Mouse (Mus musculus) layer of hippocampus, postnatal 14 days (tissue): ENCODE results near the gene Spint2. TPM values are rescaled to one million over a fixed set of nuclear protein-coding genes. Genes with fewer than 3 reads are reported as not detected.
A peak's percentile ranks its signal among the peaks of the same experiment; 100 is the strongest.

Experiments
- DNase-seq, 2 experiments: peaks; one replicate each; pipeline ENCODE4 v3.0.0; 2021 to 2022; ENCODE audit warnings: low spot score in 2 of 2, mixed read lengths in 1 of 2
- total RNA-seq, 2 experiments: library from RNA; stranded (reverse); gene quantifications; 2 replicates each; pipeline ENCODE4 v1.2.3; 2021

Gene Spint2
- total RNA-seq, 2 experiments from 2014 or later, result 16.0 to 27.0 TPM

- DNase-seq, result no peak
Measured at GRCm38 (mm10) chr7:29282074-29282554, 402 bp upstream of the Spint2 start.

- DNase-seq, result no peak
Measured at GRCm38 (mm10) chr7:29280801-29281200, 911 bp downstream of the Spint2 start.

GRCm38 (mm10) chr7:29279924-29280323, 1.8 kb downstream of the Spint2 start:
- DNase-seq, result no peak

- DNase-seq, result no peak
Measured at GRCm38 (mm10) chr7:29279261-29279660, 2.5 kb downstream of the Spint2 start.

GRCm38 (mm10) chr7:29277510-29277909, 4.2 kb downstream of the Spint2 start:
- no peak for DNase-seq

GRCm38 (mm10) chr7:29276715-29277114, 5.0 kb downstream of the Spint2 start:
- DNase-seq, result no peak

- DNase-seq, result no peak
Measured at GRCm38 (mm10) chr7:29271687-29272465, 9.8 kb downstream of the Spint2 start.

GRCm38 (mm10) chr7:29270445-29270844, 11.3 kb downstream of the Spint2 start:
- DNase-seq, result no peak

- no peak for DNase-seq
Measured at GRCm38 (mm10) chr7:29266931-29267330, 14.8 kb downstream of the Spint2 start.

- DNase-seq, result no peak
Measured at GRCm38 (mm10) chr7:29265636-29266035, 16.1 kb downstream of the Spint2 start.

- DNase-seq, result no peak
Measured at GRCm38 (mm10) chr7:29263831-29264230, 17.9 kb downstream of the Spint2 start.

GRCm38 (mm10) chr7:29262151-29262550, 19.6 kb downstream of the Spint2 start:
- DNase-seq, result no peak

- DNase-seq, result no peak
Measured at GRCm38 (mm10) chr7:29259781-29260730, 21.7 kb downstream of the Spint2 start.

GRCm38 (mm10) chr7:29257368-29257767, 24.3 kb downstream of the Spint2 start:
- DNase-seq, result no peak

- no peak for DNase-seq
Measured at GRCm38 (mm10) chr7:29255875-29256274, 25.8 kb downstream of the Spint2 start.

GRCm38 (mm10) chr7:29253842-29254241, 27.9 kb downstream of the Spint2 start:
- no peak for DNase-seq

- no peak for DNase-seq
Measured at GRCm38 (mm10) chr7:29251166-29251565, 30.5 kb downstream of the Spint2 start.

GRCm38 (mm10) chr7:29248261-29248841, 33.4 kb downstream of the Spint2 start, which contains the start of gene 2200002D01Rik:
TSS of gene 2200002D01Rik (minus strand) at chr7:29248466.
- DNase-seq, result no peak

- DNase-seq, result no peak
Measured at GRCm38 (mm10) chr7:29247706-29248105, 34.0 kb downstream of the Spint2 start.

GRCm38 (mm10) chr7:29247314-29247700, 34.4 kb downstream of the Spint2 start:
- DNase-seq, result peak; percentile 66 to 70

GRCm38 (mm10) chr7:29246619-29247313, 34.9 kb downstream of the Spint2 start:
- DNase-seq, result no peak
